Mouse (Mus musculus) adipocyte (in vitro differentiated cells): ENCODE results near the gene Tsnaxip1.

ENCODE experiments used
- DNase-seq: peaks from one replicate; pipeline ENCODE4 v3.0.0-alpha.2; 2016; ENCODE audit warnings: low spot score

Tsnaxip1 gene

DNA sequence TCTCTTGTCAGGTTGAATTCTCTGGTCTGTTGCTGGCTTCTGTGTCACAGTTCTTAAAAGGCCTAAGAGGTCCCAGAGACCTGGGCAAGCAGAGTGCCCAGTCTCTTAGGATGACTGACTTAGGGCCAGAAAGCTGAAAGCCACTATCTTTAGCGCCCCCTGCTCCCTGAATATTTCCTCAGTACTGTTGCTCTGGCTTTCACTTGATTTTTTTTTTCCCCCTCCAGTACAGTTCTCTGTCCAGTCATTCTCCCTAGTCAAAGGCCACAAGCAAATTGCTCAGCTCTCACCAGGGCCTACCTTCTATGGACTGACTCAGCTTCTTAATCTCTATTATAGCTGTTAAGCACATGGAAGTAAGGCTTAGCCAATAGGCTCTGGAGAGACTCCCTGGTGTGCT, 34.4 kb downstream of the Tsnaxip1 start:
- peak; percentile 65 for DNase-seq

DNA sequence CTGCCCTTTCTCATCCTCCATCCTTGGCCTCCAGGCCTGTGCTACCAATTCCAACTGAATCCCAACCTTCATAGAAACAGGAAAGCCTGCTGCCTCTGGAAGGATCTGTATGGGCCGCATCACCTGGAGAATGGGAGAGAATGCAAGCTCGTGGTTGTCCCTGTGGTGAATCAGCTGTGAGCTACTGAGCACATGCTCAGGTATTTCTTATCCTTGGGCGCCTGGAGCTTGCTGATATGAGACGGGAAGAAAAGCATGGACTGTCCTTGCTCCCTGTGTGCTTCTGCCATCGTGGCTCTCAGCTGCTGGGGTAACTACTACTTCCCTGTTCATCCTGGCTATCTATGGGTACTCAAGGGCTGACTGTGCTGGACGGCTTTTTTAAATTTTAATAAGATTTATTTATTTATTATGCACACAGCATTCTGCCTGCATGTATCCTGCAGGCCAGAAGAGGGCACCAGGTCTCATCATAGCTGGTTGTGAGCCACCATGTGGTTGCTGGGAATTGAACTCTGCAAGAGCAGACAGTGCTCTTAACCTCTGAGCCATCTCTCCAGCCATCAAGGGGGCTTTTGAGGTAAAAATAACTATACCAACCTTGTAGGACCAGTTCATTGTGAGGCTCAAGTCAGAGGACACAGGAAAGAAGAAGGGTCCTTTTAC, 39.0 kb downstream of the Tsnaxip1 start:
- DNase-seq, result no peak

DNA sequence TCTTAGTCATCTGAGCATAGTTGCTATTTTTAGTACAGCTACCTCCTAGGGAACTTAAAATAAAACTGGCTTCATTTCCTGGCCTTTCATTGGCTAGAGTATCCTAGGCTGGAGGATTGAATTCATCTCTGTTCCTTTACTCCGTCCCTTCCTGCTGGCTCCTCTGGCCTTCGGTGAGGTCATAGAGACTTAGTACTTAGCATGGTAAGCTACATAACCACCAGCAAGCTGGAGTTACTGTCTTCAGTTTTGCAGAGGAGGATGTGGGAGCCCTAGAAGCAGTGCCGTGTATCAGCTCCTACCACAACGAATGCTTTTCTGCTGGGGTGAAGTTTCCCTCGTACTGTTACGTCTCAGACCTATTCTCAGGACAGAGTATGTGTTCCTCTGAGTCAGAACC, 46.8 kb downstream of the Tsnaxip1 start:
- no peak for DNase-seq

DNA sequence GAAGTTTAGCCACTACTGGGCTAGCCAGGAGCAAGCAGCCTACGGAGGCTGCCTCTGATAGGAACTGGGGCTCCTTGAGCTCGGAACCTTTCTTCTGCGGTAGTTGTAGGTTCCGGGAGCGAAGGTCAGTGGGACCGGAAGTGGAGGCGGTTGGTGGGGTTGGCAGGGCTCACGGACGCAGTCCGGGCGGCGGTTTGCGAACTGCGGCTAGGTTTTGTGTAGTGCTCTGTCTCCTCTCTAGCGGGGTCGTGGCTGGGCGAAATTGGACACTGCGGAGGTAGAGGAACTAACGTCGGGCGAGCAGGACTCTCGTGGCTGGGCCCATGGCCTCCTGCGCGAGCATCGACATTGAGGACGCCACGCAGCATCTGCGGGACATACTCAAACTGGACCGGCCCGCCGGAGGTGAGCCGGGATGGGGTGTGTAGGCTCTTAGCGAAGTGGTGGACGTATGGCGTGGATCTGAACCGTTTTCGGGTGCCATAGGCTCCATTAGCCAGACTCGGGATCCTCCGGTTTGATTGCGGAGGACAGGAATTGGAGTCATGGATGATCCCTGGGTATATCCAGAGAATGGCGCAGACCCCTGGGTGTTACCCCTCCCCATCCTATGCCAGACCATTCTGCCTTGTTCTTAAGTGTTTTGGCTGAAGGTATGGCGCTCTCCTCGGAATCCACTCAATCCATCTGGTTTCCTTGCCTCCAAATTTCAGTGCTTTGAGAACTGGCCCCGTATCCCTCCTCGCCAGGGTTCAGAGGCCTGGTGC, 53.4 kb downstream of the Tsnaxip1 start, which contains the start of gene Edc4:
Edc4 (plus strand) TSS at position 128 of the 767 bp plus-strand sequence.
- peak; percentile 89 for DNase-seq

DNA sequence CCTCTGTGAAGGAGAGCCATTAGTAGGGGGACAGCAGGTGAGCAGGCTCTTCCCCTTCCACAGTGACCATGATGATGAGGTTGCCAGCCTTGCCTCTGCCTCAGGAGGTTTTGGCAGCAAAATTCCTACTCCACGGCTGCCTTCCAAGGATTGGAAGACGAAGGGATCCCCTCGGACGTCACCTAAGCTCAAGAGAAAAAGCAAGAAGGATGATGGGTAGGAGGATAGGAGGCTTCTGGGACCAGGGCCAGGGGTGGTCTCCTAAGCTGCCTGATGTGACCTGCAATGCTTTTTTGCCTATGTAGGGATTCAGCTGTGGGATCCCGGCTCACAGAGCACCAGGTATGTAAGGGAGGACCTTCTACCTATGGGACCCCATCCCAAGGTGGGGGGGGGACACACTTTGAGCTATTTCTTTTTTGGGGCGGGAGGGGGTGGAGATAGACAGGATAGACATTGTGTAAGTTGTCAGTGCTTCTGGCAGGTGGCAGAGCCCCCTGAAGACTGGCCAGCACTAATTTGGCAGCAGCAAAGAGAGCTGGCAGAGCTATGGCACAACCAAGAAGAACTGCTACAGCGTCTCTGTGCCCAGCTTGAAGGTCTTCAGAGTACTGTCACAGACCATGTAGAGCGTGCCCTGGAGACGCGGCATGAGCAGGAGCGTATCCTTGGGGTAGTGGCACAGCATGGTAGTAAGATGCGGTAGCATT, 62.4 kb downstream of the Tsnaxip1 start:
- DNase-seq, result no peak

DNA sequence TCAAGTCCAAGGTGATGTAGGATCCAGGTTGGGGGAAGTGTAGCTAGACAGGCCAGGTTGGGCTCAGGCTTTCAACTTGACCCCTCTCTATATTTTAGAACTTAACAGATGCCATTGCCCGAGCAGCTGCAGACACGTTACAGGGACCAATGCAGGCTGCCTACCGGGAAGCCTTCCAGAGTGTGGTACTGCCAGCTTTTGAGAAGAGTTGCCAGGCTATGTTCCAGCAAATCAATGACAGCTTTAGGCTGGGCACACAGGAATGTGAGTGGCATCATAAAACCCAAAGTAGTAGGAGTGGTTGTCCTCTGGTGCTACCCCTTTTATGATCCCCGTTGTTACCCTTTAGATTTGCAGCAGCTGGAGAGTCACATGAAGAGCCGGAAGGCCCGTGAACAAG, 63.3 kb downstream of the Tsnaxip1 start:
- peak; percentile 40 for DNase-seq

DNA sequence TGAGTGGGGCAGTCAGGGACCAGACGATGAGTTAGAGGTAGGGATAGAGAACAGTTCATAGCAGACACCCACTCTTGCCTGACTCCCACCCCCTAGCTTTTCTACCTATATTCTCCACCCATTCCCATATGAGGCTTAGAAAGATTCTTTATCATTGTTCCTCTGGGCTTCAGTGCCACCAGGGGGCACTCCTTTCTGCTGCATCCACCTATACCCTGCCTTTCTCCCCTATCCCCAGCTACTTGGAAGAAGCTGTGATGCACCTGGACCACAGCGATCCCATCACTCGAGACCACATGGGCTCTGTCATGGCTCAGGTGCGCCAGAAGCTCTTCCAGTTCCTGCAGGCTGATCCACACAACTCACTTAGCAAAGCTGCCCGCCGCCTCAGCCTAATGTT, 64.9 kb downstream of the Tsnaxip1 start:
- peak; percentile 42 for DNase-seq

DNA sequence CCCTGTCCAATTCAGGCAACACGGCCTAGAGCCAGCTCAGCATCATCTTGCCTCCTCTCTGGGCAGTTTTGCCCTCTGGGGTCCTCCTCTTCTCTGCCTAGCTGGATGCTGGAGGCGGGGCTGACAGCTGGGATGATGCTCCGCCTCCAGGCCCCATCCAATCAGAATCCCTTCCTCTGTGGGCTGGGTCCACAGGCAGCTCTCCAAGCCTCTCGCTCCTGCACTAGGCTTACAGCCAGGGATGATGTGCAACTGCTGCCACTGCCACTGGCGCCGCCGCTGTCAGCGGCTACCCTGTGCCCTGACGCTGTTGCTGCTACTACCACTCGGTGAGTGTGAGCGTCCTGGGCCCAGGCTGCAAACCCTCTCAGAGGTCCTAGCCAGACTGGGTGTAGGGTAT, 65.8 kb downstream of the Tsnaxip1 start, which contains the start of gene Nrn1l:
Nrn1l (plus strand) TSS at position 229 of the 400 bp plus-strand sequence.
- peak; percentile 76 for DNase-seq
